Mouse (Mus musculus): ENCODE data around the gene Tusc2.

GRCm38 (mm10) chr9:107538711-107539110 is 24.3 kb upstream of the Tusc2 start:
- TF ChIP-seq CTCF (IDR thresholded peaks at IDR 0.05; ENCODE audit: low read depth, low read length): no peak
- no peak for TF ChIP-seq POLR2A (IDR thresholded peaks at IDR 0.05; ENCODE audit: extremely low read depth, insufficient read depth, low read length)
